Mouse (Mus musculus) thymus, postnatal 36 days (tissue): Measurements from ENCODE around the gene Cd34.

Experiments used
- DNase-seq, 2 experiments: peaks; one replicate each; pipeline ENCODE4 v3.0.0; 2022; ENCODE audit warnings: mixed read lengths in 2 of 2

The Cd34 gene

GRCm38 (mm10) chr1:194976164-194976516 lies 37.5 kb downstream of the Cd34 start:
- peak; percentile 87 to 90 for DNase-seq

- peak; percentile 79 for DNase-seq
Measured at GRCm38 (mm10) chr1:194976517-194977370, 38.1 kb downstream of the Cd34 start.

DNA sequence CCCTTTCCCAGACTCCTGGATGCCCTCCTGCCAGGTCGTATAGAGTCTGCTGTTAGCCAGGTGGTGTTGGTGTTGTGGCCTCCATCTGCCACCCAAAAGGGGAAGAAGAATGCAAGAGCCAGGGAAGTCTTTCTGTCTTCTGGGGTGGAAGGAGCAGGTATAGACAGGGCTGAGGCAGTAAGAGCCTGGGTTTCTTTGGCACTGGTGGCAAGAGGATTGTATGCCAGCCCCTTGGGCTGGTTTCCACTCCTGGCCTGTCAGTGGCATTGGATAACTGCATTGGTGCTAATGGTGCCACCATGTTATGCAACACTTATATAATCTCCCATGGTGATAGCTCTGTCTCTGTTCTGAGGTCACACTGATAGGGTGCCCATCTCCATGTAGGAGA lies 38.7 kb downstream of the Cd34 start:
- no peak for DNase-seq

GRCm38 (mm10) chr1:194977946-194978720 lies 39.5 kb downstream of the Cd34 start:
- no peak for DNase-seq

- DNase-seq: no peak
Measured at GRCm38 (mm10) chr1:194980826-194981435, 42.3 kb downstream of the Cd34 start.

DNA sequence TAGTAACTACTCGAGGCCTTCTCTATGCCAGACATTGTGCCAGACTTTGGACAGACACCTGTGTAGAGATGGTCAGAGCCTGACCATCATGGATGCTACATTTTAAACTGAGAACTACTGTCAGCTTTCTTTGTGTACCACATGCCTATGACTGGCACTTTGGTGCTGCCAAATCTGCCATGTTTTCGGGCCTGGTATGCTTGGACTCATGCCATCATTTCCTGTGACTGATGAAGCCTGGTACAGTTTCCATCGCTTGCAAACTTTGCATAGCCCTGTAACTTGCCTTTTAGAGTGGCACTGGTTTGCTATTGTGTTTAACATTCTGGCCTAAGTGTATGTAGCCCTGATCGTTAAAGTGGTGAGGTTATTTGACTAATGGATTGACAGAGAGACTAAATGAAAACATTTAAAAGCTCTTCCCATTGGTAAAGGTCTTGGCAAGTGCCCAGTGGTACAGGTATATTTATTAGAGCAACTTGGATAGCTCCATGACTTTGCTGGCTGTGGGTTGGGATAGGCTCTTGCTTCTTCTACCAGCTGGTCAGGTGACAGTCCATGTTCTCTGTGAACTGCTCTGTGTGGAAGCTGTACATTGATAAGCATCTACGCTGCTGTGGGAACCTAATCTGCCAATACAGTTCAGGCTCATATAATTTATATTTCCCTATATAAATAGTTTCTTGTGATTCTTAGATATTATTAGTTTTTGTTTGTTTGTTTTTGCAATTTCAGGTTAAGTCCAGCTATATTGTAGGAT lies 44.5 kb downstream of the Cd34 start:
- DNase-seq: no peak

DNA sequence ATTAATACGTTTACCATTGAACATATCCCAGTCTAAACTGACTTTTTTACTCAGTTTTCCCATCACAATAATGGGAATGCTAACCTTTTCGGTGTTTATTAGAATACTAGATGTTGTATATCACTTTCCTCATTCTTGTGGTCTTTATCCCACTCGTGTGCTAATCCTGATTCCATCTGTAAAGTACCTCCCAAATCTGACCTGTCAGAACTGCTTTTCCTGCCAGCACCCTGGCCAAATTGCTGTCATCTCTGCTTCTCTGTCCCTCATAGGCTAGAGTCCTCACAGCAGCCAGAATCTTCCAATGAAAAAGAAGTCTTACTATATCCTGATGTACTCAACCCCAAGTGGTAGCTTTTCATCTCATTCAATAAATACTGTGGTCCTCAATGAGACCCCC lies 46.3 kb downstream of the Cd34 start:
- DNase-seq: no peak

DNA sequence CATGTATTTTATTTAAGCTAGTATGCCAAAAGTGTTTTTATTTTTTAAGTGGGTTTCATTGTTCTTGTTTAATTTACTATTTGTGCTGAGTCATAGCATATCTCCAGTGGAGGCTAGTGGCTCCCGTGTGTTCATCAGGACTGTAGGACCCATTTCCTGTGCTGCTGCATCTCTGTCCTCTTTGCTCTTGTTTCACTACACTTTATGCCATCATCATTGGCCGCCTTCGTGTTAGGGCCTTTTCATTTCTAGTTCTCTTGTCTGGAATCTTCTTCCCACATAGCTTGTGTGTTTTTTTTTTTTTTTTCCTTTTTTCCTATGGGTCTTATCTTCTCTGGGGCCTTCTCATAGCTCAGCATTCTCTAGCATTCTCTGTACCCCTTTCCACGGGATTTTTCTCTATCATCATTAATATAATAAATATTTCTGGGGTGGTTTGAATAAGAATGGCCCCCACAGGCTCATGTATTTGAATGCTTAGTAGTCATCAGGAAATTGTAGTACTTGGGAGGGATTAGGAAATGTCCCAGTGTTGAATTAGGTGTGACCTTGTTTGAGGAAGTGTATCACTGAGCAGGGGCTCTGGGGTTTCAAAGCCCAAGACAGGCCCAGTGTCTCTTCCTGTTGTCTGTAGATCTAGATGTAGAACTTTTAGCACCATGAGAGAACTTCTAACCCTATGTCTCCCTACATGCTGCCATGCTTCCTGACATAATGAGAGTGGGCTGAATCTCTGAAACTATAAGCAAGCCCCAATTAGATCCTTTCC lies 47.0 kb downstream of the Cd34 start:
- DNase-seq: no peak

GRCm38 (mm10) chr1:194989024-194989423 lies 50.4 kb downstream of the Cd34 start:
- DNase-seq: no peak

GRCm38 (mm10) chr1:194990976-194991375 lies 52.4 kb downstream of the Cd34 start:
- DNase-seq: no peak

DNA sequence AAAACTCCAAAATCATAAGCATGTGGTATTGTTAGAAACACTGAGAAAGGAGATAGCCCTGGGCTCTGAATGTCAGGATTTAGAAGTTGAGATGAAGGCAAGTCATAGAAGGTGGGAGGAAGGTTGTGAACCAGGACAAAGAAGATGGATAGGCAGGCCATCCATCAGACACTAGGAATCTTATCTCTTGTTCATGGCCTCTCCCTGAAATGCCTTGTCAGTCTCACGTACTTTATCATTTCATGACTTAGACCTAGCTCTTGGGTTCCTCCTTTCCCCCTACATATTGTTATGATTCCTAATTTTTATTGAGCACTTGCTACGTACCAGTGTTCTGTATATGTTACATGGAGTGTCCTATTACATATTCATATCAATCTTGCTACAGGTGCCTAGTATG lies 53.0 kb downstream of the Cd34 start:
- DNase-seq: no peak

DNA sequence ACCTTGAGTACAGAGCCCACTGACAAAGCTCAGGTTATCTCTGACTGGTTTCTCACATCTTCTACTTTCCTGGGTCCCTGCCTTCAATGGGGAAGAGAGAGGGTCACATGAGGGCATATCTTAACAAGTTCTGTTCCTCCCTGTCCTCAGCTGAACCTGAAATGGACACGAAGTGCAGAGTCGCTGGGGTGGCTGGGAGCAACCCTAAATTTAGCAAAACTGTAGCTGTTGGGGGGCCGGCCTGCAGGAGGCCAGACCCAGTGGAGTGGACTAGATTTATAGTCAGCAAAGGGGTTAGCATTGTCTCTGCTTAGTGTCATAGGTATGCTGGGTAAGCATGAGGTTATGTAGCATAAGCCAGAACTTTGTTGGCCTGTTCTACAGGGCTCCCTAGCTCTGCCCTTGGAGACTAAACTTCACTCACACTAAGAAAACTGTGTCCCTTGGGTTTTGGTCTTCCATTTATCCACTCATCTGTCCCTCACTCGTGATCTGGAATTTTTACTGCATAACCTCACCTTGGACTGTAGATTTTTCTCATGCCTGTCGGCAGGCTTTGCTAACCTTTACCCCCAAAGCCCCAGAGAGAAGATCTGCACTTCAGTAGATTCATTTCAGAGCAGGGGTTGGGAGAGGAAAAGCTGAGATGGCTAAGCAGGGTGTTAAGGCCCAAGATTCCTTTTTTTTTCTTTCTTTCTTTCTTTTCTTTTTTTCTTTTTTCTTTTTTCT lies 54.1 kb downstream of the Cd34 start:
- no peak for DNase-seq

GRCm38 (mm10) chr1:194993409-194993988 lies 54.9 kb downstream of the Cd34 start:
- no peak for DNase-seq

- DNase-seq: no peak
Measured at GRCm38 (mm10) chr1:194994262-194994661, 55.6 kb downstream of the Cd34 start.

- no peak for DNase-seq
Measured at GRCm38 (mm10) chr1:194995196-194995595, 56.6 kb downstream of the Cd34 start.

GRCm38 (mm10) chr1:194998396-194998795 lies 59.8 kb downstream of the Cd34 start:
- DNase-seq: no peak

DNA sequence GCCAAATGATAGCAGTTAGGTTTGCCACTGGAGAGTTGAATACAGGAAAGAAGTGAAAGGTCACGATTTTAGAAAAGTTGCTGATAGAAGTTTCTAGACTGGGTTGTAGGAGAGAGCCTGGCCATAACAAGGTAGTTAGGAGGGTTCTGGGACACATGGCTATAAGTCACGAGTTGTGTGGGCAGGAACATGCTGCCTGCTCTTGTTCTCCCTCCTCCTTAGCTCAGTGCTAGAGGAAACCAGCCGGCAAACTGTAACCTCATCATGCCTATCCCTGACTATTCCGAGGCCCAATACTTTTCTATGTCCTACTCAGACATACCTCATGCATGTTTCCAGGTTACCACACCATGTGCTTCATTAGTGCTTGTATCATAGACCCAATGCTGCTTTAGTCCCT lies 64.7 kb downstream of the Cd34 start:
- no peak for DNase-seq

DNA sequence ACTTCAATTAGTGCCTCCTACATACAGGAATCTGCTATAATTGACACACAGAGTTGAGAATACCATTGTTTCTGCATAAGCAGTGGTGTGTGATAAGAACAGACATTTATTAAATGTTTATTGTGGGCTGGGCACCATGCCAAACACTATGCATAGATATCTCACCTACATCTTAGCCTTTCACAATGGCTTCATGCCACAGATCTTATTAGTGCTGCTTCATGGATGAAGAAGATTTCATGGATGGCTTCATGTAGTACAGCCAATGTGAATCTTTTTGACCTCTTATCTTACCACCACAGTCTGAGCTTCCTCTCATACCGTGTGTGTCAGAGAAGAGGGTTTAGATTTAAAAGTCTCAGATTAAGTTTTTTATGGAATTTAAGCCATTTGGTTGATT lies 65.6 kb downstream of the Cd34 start:
- no peak for DNase-seq

GRCm38 (mm10) chr1:195006267-195006666 lies 67.6 kb downstream of the Cd34 start:
- DNase-seq: no peak
